Mouse (Mus musculus) cerebellum, adult (tissue): ENCODE measurements around the gene Smg6.
A peak's percentile ranks its signal among the peaks of the same experiment; 100 is the strongest.
"Not testable (repeated sequence)": the region's sequence is repeated elsewhere in the genome, so short reads cannot be mapped to it uniquely, and the experiment has no call there.

Source experiments
- ATAC-seq: cut with Nextera tagmentation; 2 replicates; pipeline ENCODE4 v1.9.2; 2017; ENCODE audit warnings: mild to moderate bottlenecking, moderate library complexity, mixed read lengths; ENCODE audit not compliant: insufficient number of reproducible peaks, low FRiP score, low TSS enrichment

Gene Smg6

GRCm38 (mm10) chr11:74990501-74990900 is 64.9 kb downstream of the Smg6 start:
- no peak for ATAC-seq

GRCm38 (mm10) chr11:74991290-74991689 is 65.7 kb downstream of the Smg6 start:
- no peak for ATAC-seq

GRCm38 (mm10) chr11:74992427-74992987 is 66.9 kb downstream of the Smg6 start:
- ATAC-seq = no peak

DNA sequence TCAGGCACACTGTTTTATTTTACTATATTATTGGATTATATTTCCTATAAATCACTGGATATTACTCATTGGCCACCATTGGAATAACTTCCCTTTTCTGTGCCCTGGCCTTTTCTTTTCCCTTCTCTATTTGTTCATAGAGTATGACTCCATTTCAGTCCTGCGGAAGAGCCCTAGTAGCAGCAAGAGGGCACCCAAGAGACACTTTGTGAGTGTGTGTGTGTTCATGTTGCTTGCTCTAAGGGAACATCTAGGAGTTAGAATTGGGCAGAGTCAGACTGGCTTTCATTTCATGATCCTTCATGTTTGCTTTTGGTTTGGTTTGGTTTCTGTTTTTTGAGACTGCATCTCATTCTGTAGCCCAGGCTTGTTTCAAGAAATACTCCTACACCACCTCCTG is 68.5 kb downstream of the Smg6 start:
- ATAC-seq = no peak

DNA sequence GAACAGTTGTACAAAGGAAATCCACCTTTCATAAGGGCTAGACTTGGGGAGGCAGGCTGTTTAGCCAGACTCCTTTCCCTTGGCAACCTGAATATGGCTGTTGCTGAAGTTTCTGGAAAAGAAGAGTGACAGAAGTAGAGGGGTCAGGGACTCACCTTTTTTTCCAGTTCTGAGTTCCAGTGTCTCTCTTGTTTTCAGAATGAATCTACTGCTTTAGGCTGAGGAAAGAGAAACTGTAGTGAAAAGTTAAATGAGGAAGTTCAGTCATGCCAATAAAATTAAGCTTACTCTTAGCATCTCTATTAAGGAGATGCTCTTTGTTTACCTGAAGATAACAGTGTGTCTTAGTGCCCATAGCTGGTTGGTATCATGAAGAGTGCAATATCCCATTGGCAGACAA is 69.2 kb downstream of the Smg6 start:
- no peak for ATAC-seq

GRCm38 (mm10) chr11:74996482-74996881 is 70.9 kb downstream of the Smg6 start:
- no peak for ATAC-seq

DNA sequence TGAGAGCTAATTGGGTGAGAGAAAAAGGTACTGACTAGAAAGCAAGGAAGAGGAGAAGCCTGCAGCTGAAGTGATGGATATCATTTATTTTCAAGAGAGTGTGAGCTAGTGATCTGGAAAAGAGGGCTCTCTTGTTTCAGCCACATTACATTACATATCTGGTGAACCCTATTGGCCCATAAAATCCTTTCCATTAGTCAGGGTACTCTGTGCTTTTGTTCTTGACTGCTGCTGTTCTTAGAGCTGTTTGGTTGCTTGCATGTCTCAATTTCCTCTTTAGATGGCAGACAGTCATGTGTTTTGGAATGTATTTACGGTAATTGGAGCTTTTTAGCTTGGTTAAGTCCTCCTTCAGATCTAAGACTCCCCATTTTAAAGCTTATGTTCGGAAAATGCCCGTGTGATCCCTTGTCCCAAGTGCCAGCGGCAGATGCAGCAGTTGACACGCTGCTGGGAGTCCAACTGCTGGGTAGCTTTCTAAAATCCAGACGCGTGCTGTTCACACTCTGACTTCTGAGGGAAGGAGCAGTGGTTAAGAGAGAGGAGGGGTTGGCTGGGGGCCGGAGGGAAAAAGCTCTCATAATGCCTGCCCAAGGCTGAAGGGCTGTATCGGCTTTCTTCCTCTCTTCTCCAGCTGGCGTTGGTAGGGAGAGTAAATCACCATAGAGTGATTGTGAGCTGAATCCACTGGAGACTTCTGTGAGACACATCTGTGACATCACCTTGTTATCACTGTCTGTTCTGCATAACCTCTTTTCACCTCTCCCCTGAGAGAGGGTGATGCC is 75.4 kb downstream of the Smg6 start:
- ATAC-seq = no peak

DNA sequence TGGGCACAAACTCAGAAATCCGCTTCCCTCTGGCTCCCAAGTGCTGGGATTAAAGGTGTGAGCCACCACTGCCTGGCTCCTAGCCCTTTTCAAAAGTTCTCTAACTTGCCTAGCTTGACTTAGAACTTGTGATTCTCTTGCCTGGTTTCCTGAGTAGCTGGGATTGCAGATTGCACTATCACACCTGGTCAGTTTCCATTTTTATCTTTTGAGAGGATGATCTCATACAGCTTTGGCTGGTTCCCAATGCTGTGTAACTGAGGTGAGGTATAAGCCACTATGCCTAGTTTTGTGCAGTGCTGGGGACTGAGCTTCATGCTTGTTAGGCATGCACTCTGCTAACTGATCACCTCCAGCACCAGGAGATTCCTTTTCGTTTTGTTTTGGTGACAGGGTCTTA is 82.6 kb downstream of the Smg6 start:
- no peak for ATAC-seq

GRCm38 (mm10) chr11:75009537-75009936 is 83.9 kb downstream of the Smg6 start:
- ATAC-seq = not testable (repeated sequence)

DNA sequence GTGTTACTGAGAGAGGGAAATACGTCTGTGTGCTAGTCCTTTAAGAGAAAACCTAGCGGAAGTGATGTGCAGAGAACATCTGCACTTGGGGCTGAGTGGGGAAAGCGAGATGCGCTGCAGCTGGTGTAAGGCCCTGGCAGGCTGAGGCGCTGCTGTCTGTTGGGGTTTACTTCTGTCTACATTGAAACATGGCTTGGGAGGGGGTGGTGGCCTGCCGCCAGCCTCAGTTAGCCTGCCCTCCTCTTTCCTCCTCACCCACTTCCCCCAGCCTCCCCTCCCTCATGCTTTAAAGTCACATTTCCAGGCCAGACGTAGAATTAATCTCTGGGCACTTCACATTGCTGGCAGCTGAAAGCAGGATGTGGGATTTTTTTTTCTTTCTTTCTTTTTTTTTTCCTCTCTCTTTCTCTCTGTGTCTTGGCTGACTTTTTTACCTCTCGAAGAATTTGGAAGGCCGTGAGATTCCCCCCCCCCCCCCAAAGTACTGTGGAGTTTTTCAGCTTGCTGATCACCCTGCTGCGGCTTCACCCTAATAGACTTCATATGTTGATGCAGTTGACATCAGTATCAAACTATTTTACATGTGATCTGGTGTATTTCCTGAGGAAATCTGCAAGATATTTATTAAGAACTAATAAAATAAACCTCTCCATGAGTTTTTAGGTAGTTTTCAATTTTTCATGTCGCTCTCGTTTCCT is 87.5 kb downstream of the Smg6 start:
- no peak for ATAC-seq

GRCm38 (mm10) chr11:75013764-75014695 is 88.4 kb downstream of the Smg6 start:
- ATAC-seq = no peak

GRCm38 (mm10) chr11:75014816-75015215 is 89.2 kb downstream of the Smg6 start:
- peak; percentile 74; the same call in 1 of the 2 replicates for ATAC-seq

DNA sequence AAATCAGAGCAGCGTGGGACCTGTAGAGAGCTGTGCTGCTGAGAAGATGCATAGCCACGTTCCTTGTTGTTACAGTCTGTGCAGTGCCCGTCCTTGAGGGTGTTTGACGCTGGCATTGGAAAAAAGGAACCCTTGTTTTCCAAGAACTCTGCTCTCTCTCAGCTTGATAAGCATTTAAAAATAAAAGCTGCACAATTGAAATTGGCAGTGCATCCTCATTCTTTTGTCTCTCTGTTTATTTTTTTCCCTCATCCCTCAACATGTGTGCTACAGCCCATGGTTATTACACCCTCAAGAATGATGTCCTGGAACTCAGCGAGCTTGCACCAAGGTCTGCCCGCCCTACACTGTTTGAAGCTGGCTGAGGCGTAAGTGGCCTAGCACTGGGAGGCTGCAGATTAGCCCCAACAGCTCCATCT is 89.8 kb downstream of the Smg6 start:
- ATAC-seq = no peak

GRCm38 (mm10) chr11:75016309-75016860 is 90.8 kb downstream of the Smg6 start:
- ATAC-seq = no peak

GRCm38 (mm10) chr11:75017831-75018230 is 92.2 kb downstream of the Smg6 start:
- no peak for ATAC-seq

DNA sequence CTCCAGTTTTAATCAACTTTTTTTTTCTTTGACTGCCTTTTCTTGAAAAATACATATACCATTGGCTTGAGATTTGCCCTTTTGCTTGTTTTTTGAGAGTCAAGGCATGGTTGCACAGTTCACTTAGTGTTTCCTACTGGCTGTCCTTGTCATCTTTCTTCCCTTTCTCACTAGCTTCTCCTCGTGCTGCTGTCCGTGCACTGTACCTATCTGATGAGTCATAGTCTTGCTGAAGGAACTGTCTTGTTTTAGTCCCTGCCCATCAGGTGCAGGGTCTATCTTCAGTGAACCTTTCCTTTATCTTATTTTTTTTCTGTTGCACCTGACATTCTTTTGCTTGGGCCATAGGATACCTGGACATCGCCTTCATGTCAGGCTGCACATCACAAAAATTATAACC is 101.4 kb downstream of the Smg6 start:
- no peak for ATAC-seq

GRCm38 (mm10) chr11:75027616-75028015 is 102.0 kb downstream of the Smg6 start:
- no peak for ATAC-seq

DNA sequence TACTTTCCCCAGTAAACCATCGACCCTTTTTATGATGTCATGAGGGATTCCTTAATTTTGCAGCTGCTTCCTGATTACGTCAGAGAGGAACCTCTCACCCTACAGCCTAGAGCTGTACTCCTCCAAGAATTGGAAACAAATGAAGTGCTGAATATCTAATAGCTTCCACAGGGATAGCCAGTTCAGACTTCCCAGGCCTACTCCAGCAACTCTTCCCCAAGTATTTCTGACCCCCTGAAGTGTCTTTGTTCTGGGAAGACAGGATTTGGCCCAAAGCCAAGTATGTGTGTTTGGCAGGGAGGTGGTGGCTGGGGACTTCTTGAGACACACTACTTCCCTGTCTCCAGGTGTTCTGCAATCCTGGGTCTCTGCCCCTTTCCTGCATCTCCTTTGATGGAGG is 105.6 kb downstream of the Smg6 start:
- no peak for ATAC-seq

DNA sequence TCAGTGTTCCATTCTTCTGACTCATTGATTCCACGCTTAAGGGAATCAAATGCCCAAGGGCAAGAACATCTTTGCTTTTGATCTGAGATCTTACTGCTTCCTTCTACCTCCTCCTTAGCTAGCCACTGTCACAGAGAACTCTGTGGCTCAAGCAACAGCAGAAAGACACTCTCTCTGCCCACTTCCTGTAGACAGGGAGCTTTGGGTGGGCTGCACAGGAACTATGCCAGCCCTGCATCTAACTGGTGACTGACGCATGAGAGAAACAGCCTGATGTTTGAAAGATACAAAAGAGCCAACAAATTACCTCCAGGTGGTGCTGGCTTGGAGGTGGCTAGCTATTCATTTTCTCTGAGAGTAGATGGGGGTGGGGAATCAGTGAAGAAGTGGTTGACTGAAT is 107.3 kb downstream of the Smg6 start:
- ATAC-seq = no peak

GRCm38 (mm10) chr11:75033581-75034067 is 108.0 kb downstream of the Smg6 start:
- ATAC-seq = peak; percentile 45; the same call in 1 of the 2 replicates
